Mouse (Mus musculus) lung, adult 2 months (tissue): ENCODE data around the gene Epsti1. TPM values are rescaled to one million over a fixed set of nuclear protein-coding genes. Genes with fewer than 3 reads are reported as not detected.
A peak's percentile ranks its signal among the peaks of the same experiment; 100 is the strongest.

Source experiments
- DNase-seq: peaks from one replicate; pipeline ENCODE4 v3.0.0; 2022
- H3K4me1 ChIP-seq: fragments of 200-500 bp; 2 replicates; pipeline ENCODE4 v1.6.1; 2011; ENCODE audit warnings: low read length; ENCODE audit not compliant: control insufficient read depth, insufficient read depth
- H3K4me3 ChIP-seq: fragments of 200-500 bp; replicated peaks from 2 replicates; pipeline ENCODE3; 2011; ENCODE audit warnings: low read depth, mild to moderate bottlenecking, control low read depth, low read length; ENCODE audit errors: extremely low read depth
- CTCF ChIP-seq: fragments of 200-500 bp; IDR thresholded peaks from 2 replicates; pipeline ENCODE4 v1.5.1; 2011; ENCODE audit warnings: mild to moderate bottlenecking, low read length, control low read depth; ENCODE audit not compliant: insufficient read depth
- POLR2A ChIP-seq: fragments of 200-500 bp; IDR thresholded peaks from 2 replicates; pipeline ENCODE4 v1.6.1; 2011; ENCODE audit warnings: low read depth, mild to moderate bottlenecking, control low read depth, low read length, borderline replicate concordance; ENCODE audit errors: extremely low read depth
- WGBS: fragments of 180-500 bp; shearing (Covaris S2); methylation state at CpG from one replicate; pipeline ENCODE4 v1.1.7; 2018; 5-methylcytosine and 5-hydroxymethylcytosine counted together
- polyA plus RNA-seq: library from polyadenylated mRNA; depleted of rRNA; stranded (reverse); fragments of >200 nt; gene quantifications from 2 replicates; pipeline ENCODE4 v1.2.3, GENCODE M21; 2012; rRNA removed

The Epsti1 gene
- 4.0 and 4.2 TPM in 2 replicates for polyA plus RNA-seq

DNA sequence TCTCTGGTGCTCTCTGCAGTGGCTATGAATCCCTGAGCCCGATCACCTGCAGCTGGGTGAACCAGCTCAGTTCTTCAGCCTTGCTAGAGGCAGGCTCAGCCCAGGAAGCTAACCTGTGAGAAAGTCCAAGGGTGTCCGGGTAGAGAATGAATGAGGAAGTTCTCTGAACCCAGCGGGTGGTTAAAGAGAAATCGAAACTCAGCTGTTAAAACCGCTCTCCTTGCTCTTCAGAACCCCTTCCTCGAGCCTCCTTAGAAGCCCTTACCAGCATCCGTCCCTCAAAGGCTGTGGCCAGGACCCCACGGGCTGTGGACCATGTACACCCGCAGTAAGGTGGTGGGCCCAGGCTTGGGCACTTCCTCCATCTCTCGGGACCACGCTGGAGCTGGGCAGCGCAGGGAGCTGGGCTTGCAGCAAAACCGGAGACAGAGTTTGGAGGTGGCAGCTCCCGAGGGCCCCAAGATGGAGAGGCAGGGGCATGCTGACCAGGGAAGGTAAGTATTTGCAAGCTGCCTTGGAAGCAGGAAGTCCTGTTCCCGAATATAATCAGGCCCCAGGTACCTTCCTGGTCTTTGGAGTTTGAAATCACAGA, at the start of gene Epsti1:
Gene Epsti1, plus strand, starts transcription at position 69 of the 592 bp plus-strand sequence.
- no peaks in the 10 kb centered on the region; the same call in 1 of the 2 replicates for H3K4me1 ChIP-seq
- WGBS, result 48% methylated on average over 15 of the region's 15 CpGs
- TF ChIP-seq POLR2A (no peak), CTCF (no peak)
- peak within 1 kb of the TSS; percentile 76 for H3K4me3 ChIP-seq
- peak; percentile 20 for DNase-seq

DNA sequence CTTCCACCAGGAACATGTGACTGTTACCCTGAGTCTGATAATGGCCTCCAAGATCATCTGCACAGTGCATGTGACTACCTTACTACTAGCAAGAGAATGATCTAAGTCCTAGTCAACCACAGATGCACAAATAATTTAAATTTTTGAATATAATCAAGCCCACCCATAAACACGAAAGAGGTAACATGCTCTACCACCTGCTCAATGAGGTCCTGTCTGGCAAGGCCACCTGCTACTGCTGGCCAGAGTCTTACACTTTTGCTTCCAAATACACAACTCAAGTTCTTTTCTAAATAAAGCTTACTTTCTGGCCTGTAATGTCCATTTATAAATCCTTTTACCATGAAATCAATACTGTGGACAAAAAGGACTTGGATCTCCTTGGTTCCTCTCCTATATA, 44.1 kb upstream of the Epsti1 start:
- H3K4me3 ChIP-seq, result no peak overlapping the region
- TF ChIP-seq POLR2A (no peak), CTCF (no peak)
- DNase-seq, result no peak
- H3K4me1 ChIP-seq, result no peaks in the 10 kb centered on the region
- 78% methylated on average over 1 of the region's 1 CpGs for WGBS

DNA sequence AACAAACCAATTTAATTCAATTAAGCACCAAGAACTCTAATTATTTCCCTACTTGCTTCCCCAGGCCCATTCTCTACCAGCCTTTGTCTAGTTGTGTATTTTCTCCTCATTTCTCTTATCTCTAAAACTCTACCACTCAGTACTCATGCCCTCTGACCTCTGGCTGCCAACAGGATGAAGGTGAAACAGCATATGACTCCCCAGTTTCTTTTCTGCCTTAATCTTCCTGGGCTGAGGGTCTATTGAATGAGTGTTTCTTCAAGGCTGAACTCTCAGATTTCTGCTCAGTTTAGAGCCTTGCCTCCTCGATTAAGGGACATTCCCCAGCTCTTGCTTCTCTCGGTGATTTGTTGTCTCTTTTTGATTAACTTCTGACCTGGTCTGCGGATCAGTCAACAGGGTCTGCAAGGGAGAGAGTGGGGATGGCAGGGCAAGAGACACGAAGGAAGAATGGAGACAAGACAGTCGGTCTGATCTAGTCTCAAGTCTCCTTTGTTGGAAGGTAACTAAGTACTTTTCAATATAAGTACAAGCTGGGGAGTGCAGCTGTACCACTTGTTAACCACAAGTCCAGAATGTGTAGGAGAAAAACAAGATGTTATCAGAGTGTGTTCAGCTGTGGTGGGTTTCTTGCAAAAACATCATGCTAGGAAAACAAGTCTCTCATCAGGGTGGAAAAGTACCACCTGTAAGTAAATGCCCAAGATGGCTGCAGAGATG, 43.0 kb upstream of the Epsti1 start:
- TF ChIP-seq POLR2A (no peak), CTCF (no peak)
- Histone ChIP-seq H3K4me1 (no peaks in the 10 kb centered on the region), H3K4me3 (no peak overlapping the region)
- 44% methylated on average over 5 of the region's 5 CpGs for WGBS
- no peak for DNase-seq

DNA sequence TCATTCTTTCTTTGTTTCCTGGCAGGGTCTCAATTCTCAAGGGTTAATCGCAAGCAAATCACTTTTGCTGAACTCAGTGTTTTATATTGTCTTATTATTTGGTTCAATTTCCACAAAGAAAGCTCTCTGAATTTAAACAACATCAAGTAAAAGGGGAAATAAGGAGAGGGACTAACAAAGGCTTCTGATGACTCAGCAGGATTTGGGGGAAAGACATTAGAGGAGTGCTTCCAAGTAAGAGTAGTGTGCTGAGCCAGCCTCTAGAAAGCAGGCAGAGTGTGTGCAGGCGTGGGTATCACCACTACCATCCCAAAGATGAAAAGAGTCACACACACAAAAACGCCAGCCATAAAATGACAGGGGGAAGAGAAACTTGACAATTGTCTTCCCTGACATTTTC, 40.0 kb upstream of the Epsti1 start:
- Histone ChIP-seq H3K4me3 (no peak overlapping the region), H3K4me1 (no peaks in the 10 kb centered on the region)
- WGBS, result 65% methylated on average over 3 of the region's 3 CpGs
- no peak for DNase-seq
- TF ChIP-seq POLR2A, result no peak

DNA sequence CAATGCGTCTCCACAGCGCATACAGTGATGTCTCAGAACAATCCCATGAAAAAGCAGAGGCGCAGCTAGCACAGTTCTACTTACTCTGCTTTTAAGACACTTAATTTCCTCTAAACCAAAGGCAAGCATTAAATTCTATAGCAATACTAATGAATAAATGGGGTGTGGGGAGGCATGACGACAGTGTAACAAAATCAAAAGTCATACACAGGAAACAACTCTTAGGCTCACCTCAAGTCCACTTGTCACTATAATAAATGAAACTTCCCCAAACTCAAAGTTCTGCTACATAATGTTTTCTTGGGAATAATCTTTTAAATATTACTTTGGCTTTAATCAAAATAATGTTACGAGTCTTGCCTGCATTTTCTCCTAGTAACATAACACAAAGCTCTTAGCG, 39.5 kb upstream of the Epsti1 start:
- Histone ChIP-seq H3K4me3 (no peak overlapping the region), H3K4me1 (no peaks in the 10 kb centered on the region)
- DNase-seq, result no peak
- WGBS, result 85% methylated on average over 6 of the region's 6 CpGs
- TF ChIP-seq CTCF (no peak), POLR2A (no peak)

DNA sequence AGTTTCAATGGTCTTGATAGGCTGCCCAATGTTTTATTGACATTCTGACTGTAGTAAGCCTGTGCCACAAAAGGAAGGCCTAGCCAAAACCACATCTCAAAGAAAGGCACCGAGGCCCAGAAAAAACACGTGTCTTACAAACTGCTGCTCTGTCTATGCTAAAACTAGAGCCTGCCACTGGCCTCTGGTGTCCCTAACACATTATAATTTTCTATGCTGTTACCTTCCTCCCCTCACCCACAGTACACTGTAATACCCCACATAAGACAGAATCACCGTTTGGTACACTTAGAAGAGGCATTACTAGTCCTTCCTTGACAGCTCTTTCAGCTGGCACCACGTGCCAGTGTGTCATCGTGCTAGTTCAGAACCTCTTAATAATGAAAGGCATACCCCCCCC, 36.4 kb upstream of the Epsti1 start:
- TF ChIP-seq CTCF (no peak), POLR2A (no peak)
- no peak for DNase-seq
- WGBS, result 84% methylated on average over 5 of the region's 5 CpGs
- H3K4me1 ChIP-seq, result no peaks in the 10 kb centered on the region; the same call in 1 of the 2 replicates
- H3K4me3 ChIP-seq, result no peak overlapping the region

DNA sequence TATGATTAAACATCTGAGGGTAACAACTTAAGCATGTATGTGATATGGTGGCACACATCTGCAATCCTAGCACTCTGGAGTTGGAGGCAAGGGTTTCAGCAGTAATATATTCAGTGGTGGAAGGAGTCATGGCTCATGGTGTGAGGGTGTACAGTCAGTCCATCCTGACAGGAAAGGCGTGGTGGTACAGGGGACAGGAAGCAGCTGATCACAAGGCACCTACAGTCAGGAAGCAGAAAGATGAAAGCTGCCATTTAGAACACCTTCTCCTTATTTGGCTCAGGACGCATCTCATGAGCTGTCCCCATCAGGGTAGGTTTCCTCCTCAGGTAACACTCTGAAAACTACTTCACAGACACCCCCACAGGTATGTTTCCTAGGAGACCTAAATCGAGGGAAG, 33.1 kb upstream of the Epsti1 start:
- Histone ChIP-seq H3K4me3 (no peak overlapping the region), H3K4me1 (no peaks in the 10 kb centered on the region; the same call in 1 of the 2 replicates)
- DNase-seq, result no peak
- WGBS, result 71% methylated on average over 3 of the region's 3 CpGs
- no peak for TF ChIP-seq POLR2A
- no peak for TF ChIP-seq CTCF

DNA sequence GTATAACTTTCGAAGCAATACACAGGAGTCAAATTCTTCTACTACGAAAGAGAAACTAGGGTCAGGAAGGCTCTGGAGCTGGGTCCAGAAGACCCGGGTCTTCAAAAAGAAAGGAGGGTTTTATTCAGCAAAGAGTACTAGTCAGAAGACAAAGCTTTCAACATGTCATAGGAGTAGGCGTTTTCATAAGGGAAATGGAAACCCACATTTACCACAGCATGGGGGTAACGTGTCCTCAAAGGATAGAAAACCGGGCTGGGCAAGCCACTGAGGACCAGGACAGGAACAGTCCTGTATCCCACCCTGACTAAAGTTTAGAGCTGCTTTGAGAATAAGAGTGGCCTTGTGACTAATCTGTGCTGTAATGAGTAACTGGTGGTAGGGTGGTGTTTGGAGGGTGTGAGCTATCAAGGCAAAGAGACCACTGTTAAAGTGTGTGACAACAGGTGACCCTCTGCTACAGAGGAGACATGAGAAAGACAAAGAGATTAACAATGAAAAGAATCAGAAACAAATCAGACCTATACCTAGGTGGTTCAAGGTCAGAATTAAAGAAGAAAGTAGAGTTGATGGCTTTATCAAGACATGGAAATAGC, 32.6 kb upstream of the Epsti1 start:
- Histone ChIP-seq H3K4me3 (no peak overlapping the region), H3K4me1 (no peaks in the 10 kb centered on the region; the same call in 1 of the 2 replicates)
- 82% methylated on average over 6 of the region's 6 CpGs for WGBS
- TF ChIP-seq CTCF (no peak), POLR2A (no peak)
- no peak for DNase-seq

DNA sequence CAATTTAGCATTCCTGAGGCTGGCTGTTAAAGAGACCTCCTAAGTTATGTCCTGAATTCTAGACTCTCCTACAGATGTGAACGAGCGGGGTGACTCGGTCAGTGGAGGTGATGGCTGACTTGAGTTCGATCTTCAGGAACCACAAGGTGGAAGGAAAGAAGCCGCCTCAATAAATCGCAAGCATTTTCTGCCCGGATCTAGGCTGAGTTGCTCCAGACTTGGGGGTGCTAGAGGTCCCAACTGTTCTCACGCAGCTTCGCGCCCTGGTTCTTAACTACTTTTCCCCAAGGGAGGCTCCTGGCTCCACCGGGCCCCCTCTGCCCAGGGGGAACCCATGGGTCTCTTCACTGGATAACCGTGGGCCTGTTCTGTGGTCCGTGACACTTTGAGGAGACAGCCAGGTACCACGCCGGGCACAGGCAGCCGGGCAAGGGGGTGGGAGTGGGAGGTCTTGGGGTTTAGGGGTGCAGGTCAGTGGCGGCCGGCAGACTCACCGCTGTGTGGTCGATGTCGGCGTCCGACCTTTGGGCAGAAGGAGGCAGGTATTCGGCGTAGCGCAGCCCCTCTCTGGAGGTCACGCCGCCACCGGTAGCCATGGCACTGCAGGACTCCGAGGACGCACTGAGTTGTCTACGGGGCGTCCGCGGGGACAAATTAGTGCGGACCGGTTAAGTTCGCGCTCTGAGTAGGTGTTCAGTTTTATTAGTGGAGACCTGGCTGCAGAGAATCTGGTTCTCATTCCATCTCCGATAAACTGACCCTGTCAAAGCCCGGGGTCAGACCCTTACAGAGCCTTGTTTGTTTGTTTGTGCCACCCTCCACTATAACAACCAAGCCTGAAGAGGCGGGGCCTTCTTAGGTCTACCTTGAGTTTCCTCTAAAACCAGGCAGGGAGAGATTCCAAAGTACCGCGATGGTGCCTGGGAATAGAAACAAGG, 29.5 kb upstream of the Epsti1 start, which contains the start of gene Dnajc15:
Gene Dnajc15, minus strand, starts transcription at position 822 of the 938 bp plus-strand sequence.
- peak; percentile 90 for DNase-seq
- WGBS, result 2% methylated on average over 44 of the region's 44 CpGs
- H3K4me3 ChIP-seq, result peak within 1 kb of the TSS; percentile 59
- H3K4me1 ChIP-seq, result no peaks in the 10 kb centered on the region; the same call in 1 of the 2 replicates
- TF ChIP-seq POLR2A (peak; percentile 10; the same call in 1 of the 2 replicates), CTCF (no peak)
